In genomic region chr7:102137464-102137863, GRCm38 (mm10) we compare ENCODE assay signal across 7 mouse cellular contexts. TPM values are rescaled to one million over a fixed set of nuclear protein-coding genes. Genes with fewer than 3 reads are reported as not detected.
DNase-seq lines count a peak whose midpoint lies in the region; ATAC-seq and TF ChIP-seq lines count a peak whose summit lies in the region.

No protein-coding gene starts in this region.

- no peaks in the 10 kb centered on the region for H3K9me3 ChIP-seq in kidney, embryonic 14.5 days (ENCODE audit: control insufficient read depth, low read length)
- no peaks in the 10 kb centered on the region for H3K9me3 ChIP-seq in ES-Bruce4 (replicated peaks; ENCODE audit: control insufficient read depth, insufficient read depth, low read length, poor library complexity, severe bottlenecking)

- H3K4me2 ChIP-seq in kidney, embryonic 14.5 days (replicated peaks; ENCODE audit: low read depth, low read length), result no peak overlapping the region

- no peak overlapping the region for H3K27ac ChIP-seq in kidney, embryonic 14.5 days (ENCODE audit: low read depth, low read length)
- no peak overlapping the region for H3K27ac ChIP-seq in ES-Bruce4 (ENCODE audit: insufficient read depth, low read length)

- 84% methylated on average over 1 of the region's 1 CpGs for WGBS in kidney, embryonic 14.5 days

- no peak for TF ChIP-seq POLR2A in ES-Bruce4 (IDR thresholded peaks at IDR 0.05; ENCODE audit: insufficient read depth, low read length)

- no peak overlapping the region for H3K4me3 ChIP-seq in kidney, embryonic 14.5 days (ENCODE audit: low read length)
- no peak overlapping the region for H3K4me3 ChIP-seq in ES-Bruce4 (ENCODE audit: low read depth, low read length)

- H3K4me1 ChIP-seq in kidney, embryonic 14.5 days (ENCODE audit: control insufficient read depth, insufficient read depth, low read length), result no peaks in the 10 kb centered on the region
- no peaks in the 10 kb centered on the region for H3K4me1 ChIP-seq in ES-Bruce4 (ENCODE audit: control insufficient read depth, insufficient read depth, low read length)

- H3K36me3 ChIP-seq in kidney, embryonic 14.5 days (ENCODE audit: control insufficient read depth, insufficient read depth, low read length), result peaks cover 87% of the 10 kb centered on the region
- peaks cover 66% of the 10 kb centered on the region for H3K36me3 ChIP-seq in ES-Bruce4 (ENCODE audit: control insufficient read depth, insufficient read depth, low read length, poor library complexity, severe bottlenecking)

- no peaks in the 10 kb centered on the region for H3K27me3 ChIP-seq in kidney, embryonic 14.5 days (ENCODE audit: control insufficient read depth, insufficient read depth, low read length)
- no peaks in the 10 kb centered on the region for H3K27me3 ChIP-seq in ES-Bruce4 (ENCODE audit: control insufficient read depth, insufficient read depth, low read length, poor library complexity, severe bottlenecking)

- no peak overlapping the region for H3K9ac ChIP-seq in kidney, embryonic 14.5 days (ENCODE audit: low read depth, low read length)
- H3K9ac ChIP-seq in ES-Bruce4 (ENCODE audit: low read depth, poor library complexity, severe bottlenecking), result no peak overlapping the region

- ATAC-seq in kidney, embryonic 14.5 days (ENCODE audit: low FRiP score, low TSS enrichment), result no peak
- peak; percentile 46; the same call in 1 of the 2 replicates for ATAC-seq in neutrophil, adult 5-6 weeks (ENCODE audit: extremely low read depth, insufficient number of reproducible peaks, low FRiP score, poor library complexity, severe bottlenecking)
- ATAC-seq in frontal cortex, adult (ENCODE audit: low TSS enrichment), result no peak

- peak; percentile 20 for DNase-seq in kidney, adult 18-20 months
- peak; percentile 7 for DNase-seq in adipocyte (ENCODE audit: low spot score)
- DNase-seq in induced T-regulatory cell, adult 2 months (ENCODE audit: low read depth), result peak; percentile 68

- peak; percentile 13 for TF ChIP-seq CTCF in ES-Bruce4 (IDR thresholded peaks at IDR 0.05; ENCODE audit: low read depth, low read length)

- TF ChIP-seq EP300 in ES-Bruce4 (IDR thresholded peaks at IDR 0.05; ENCODE audit: insufficient read depth, low read depth, low read length), result no peak

RNA-seq across cellular contexts. Expression of gene Chrna10, which starts 20.8 kb away (rescaled TPM):
- polyA plus RNA-seq in kidney, embryonic 14.5 days (2014; fragmentation: Nextera tagmentation; extraction: Ambion mirVana), result not detected in 2 replicates
- polyA plus RNA-seq in ES-Bruce4 (2011; ENCODE audit: insufficient read depth, insufficient read length, low read depth, missing spikeins), result not detected in 2 replicates
- 0.35 TPM in 1 of 2 replicates, not detected in the other for total RNA-seq in neutrophil, adult 5-6 weeks (2017)

RNA-seq across cellular contexts. Expression of gene Art5, which starts 28.2 kb away (rescaled TPM):
- polyA plus RNA-seq in kidney, embryonic 14.5 days (2014; fragmentation: Nextera tagmentation; extraction: Ambion mirVana), result 1.8 and 2.1 TPM in 2 replicates
- polyA plus RNA-seq in ES-Bruce4 (2011; ENCODE audit: insufficient read depth, insufficient read length, low read depth, missing spikeins), result 2.7 and 3.7 TPM in 2 replicates
- total RNA-seq in neutrophil, adult 5-6 weeks (2017), result 0.49 and 2.2 TPM in 2 replicates

RNA-seq across cellular contexts. Expression of gene Art1, which starts 35.9 kb away (rescaled TPM):
- polyA plus RNA-seq in kidney, embryonic 14.5 days (2014; fragmentation: Nextera tagmentation; extraction: Ambion mirVana), result 0.88 and 1.2 TPM in 2 replicates
- polyA plus RNA-seq in ES-Bruce4 (2011; ENCODE audit: insufficient read depth, insufficient read length, low read depth, missing spikeins), result 0.94 and 0.99 TPM in 2 replicates
- total RNA-seq in neutrophil, adult 5-6 weeks (2017), result not detected in 2 replicates

RNA-seq across cellular contexts. Expression of gene Trpc2, which starts 54.5 kb away (rescaled TPM):
- not detected in 2 replicates for polyA plus RNA-seq in kidney, embryonic 14.5 days (2014; fragmentation: Nextera tagmentation; extraction: Ambion mirVana)
- not detected in 2 replicates for polyA plus RNA-seq in ES-Bruce4 (2011; ENCODE audit: insufficient read depth, insufficient read length, low read depth, missing spikeins)
- total RNA-seq in neutrophil, adult 5-6 weeks (2017), result 0.49 and 2.0 TPM in 2 replicates

Comparison
In these comparisons a context has a peak if more than half of its experiments do, and no peak if none do; other contexts are left out.
1. DNase-seq: peak in every context shown above with its lines; median percentile 68 in induced T-regulatory cell, adult 2 months; 20 in kidney, adult 18-20 months; 7 in adipocyte.